ENCODE assay signal across 11 mouse cellular contexts in the genomic region with DNA sequence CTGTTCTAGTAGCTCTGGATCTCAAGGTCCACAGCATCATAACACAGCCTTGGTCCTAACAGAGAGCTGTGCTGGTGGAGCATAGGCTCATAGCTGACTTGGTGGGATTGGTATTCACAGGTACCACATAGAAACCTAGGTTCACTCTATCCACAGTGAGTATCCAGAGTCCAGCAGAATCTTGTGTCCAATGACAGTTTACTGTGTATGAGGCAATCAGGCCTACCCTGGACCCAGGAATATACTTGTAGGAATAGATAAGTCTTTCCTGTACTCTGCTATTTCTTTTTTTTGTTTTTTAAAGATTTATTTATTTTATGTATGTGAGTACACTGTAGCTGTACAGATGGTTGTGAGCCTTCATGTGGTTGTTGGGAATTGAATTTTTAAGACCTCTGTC. TPM values are rescaled to one million over a fixed set of nuclear protein-coding genes. Genes with fewer than 3 reads are reported as not detected.
DNase-seq lines count a peak whose midpoint lies in the region; ATAC-seq and TF ChIP-seq lines count a peak whose summit lies in the region.
"Had no signal": no experiment of that assay in that cellular context is flagged by ENCODE, and none has a peak within 500 bp of the region (broad histone marks: within the 10 kb centered on the region; RNA-seq: fewer than 3 reads in every experiment).

No protein-coding gene starts in this region.

- no peaks in the 10 kb centered on the region for H3K4me1 ChIP-seq in kidney, embryonic 16.5 days (ENCODE audit: insufficient read depth, low read length)
- H3K4me1 ChIP-seq in CH12.LX (ENCODE audit: control insufficient read depth in 1 of 2, insufficient read depth in 2 of 2), result peaks cover 5 to 18% of the 10 kb centered on the region in 2 experiments
- peaks cover 5% of the 10 kb centered on the region for H3K4me1 ChIP-seq in forebrain, embryonic 12.5 days
- H3K4me1 ChIP-seq in midbrain, embryonic 12.5 days, result peaks cover 5% of the 10 kb centered on the region; the same call in 1 of the 2 replicates

- no peak for TF ChIP-seq POLR2A in CH12.LX (IDR thresholded peaks at IDR 0.05; ENCODE audit: low read depth, low read length)

- H3K4me3 ChIP-seq in kidney, embryonic 16.5 days (ENCODE audit: low read length), result no peak overlapping the region
- no peak overlapping the region for H3K4me3 ChIP-seq in CH12.LX (replicated peaks in 1 of 3; ENCODE audit: low read depth in 2 of 3, low read length in 2 of 3, poor library complexity in 1 of 3)
- no peak overlapping the region for H3K4me3 ChIP-seq in forebrain, embryonic 12.5 days (replicated peaks)
- H3K4me3 ChIP-seq in midbrain, embryonic 12.5 days, result no peak overlapping the region
- H3K4me3 ChIP-seq: embryonic facial prominence, embryonic 13.5 days; liver, embryonic 13.5 days; myocyte had no signal

- TF ChIP-seq CTCF in CH12.LX (conservative IDR thresholded peaks at IDR 0.05 in 1 of 2, IDR thresholded peaks at IDR 0.05 in 1 of 2; ENCODE audit: low read depth in 2 of 2, low read length in 2 of 2), result no peak

- no peaks in the 10 kb centered on the region for H3K36me3 ChIP-seq in kidney, embryonic 16.5 days (ENCODE audit: insufficient read depth, low read length)
- H3K36me3 ChIP-seq in CH12.LX (replicated peaks in 1 of 2; ENCODE audit: control insufficient read depth in 1 of 2, insufficient read depth in 1 of 2, low read length in 1 of 2), result no peaks in the 10 kb centered on the region
- H3K36me3 ChIP-seq in forebrain, embryonic 12.5 days (replicated peaks), result no peaks in the 10 kb centered on the region
- no peaks in the 10 kb centered on the region for H3K36me3 ChIP-seq in midbrain, embryonic 12.5 days
- H3K36me3 ChIP-seq: embryonic facial prominence, embryonic 13.5 days; liver, embryonic 13.5 days had no signal

- no peaks in the 10 kb centered on the region for H3K9me3 ChIP-seq in kidney, embryonic 16.5 days (ENCODE audit: low read length)
- no peaks in the 10 kb centered on the region for H3K9me3 ChIP-seq in CH12.LX (replicated peaks; ENCODE audit: low read length)
- no peaks in the 10 kb centered on the region for H3K9me3 ChIP-seq in forebrain, embryonic 12.5 days
- no peaks in the 10 kb centered on the region for H3K9me3 ChIP-seq in midbrain, embryonic 12.5 days
- H3K9me3 ChIP-seq: embryonic facial prominence, embryonic 13.5 days; liver, embryonic 13.5 days had no signal

- TF ChIP-seq RAD21 in CH12.LX (IDR thresholded peaks at IDR 0.05; ENCODE audit: low read depth, low read length), result no peak

- ATAC-seq in kidney, embryonic 16.5 days (ENCODE audit: low FRiP score, low TSS enrichment), result peak; percentile 64
- ATAC-seq in forebrain, embryonic 12.5 days (ENCODE audit: low FRiP score), result 0 out of 2 replicates have a peak, but pooled peaks have one; percentile 7
- peak; percentile 49; the same call in 1 of the 2 replicates for ATAC-seq in midbrain, embryonic 12.5 days (ENCODE audit: low FRiP score, low read depth)
- ATAC-seq in frontal cortex, adult (ENCODE audit: low TSS enrichment), result no peak
- ATAC-seq in erythroid progenitor cell, adult 5-6 weeks (replicated peaks; ENCODE audit: low FRiP score, poor library complexity, severe bottlenecking), result no peak

- no peak overlapping the region for H3K9ac ChIP-seq in kidney, embryonic 16.5 days (replicated peaks; ENCODE audit: low read length)
- H3K9ac ChIP-seq in CH12.LX (ENCODE audit: insufficient read depth, low read depth), result no peak overlapping the region
- no peak overlapping the region for H3K9ac ChIP-seq in forebrain, embryonic 12.5 days
- H3K9ac ChIP-seq in midbrain, embryonic 12.5 days (replicated peaks), result no peak overlapping the region
- H3K9ac ChIP-seq: embryonic facial prominence, embryonic 13.5 days; liver, embryonic 13.5 days had no signal

- in situ Hi-C loops in CH12.LX (cut with MboI; ENCODE audit: low pct_ligation_motif_present, low pct_unique_long_range_greater_than_20kb, low sequenced_read_pairs), result loop anchor here (10.0 kb wide), 2 partner anchors 182 to 352 kb away; no protein-coding TSS in a partner anchor

- H3K27ac ChIP-seq in kidney, embryonic 16.5 days (ENCODE audit: low read length), result no peak overlapping the region
- no peak overlapping the region for H3K27ac ChIP-seq in CH12.LX (ENCODE audit: insufficient read depth, low read depth)
- no peak overlapping the region for H3K27ac ChIP-seq in forebrain, embryonic 12.5 days
- H3K27ac ChIP-seq in midbrain, embryonic 12.5 days (replicated peaks), result no peak overlapping the region
- H3K27ac ChIP-seq: embryonic facial prominence, embryonic 13.5 days; liver, embryonic 13.5 days had no signal

- H3K27me3 ChIP-seq in kidney, embryonic 16.5 days (ENCODE audit: insufficient read depth, low read length), result no peaks in the 10 kb centered on the region
- no peaks in the 10 kb centered on the region for H3K27me3 ChIP-seq in CH12.LX (replicated peaks)
- H3K27me3 ChIP-seq in forebrain, embryonic 12.5 days, result no peaks in the 10 kb centered on the region
- H3K27me3 ChIP-seq in midbrain, embryonic 12.5 days, result no peaks in the 10 kb centered on the region
- H3K27me3 ChIP-seq: embryonic facial prominence, embryonic 13.5 days; liver, embryonic 13.5 days had no signal

- H3K4me2 ChIP-seq in kidney, embryonic 16.5 days (replicated peaks; ENCODE audit: low read depth, low read length), result no peak overlapping the region
- H3K4me2 ChIP-seq in CH12.LX (ENCODE audit: insufficient read depth, low read depth, poor library complexity, severe bottlenecking), result no peak overlapping the region
- no peak overlapping the region for H3K4me2 ChIP-seq in forebrain, embryonic 12.5 days
- H3K4me2 ChIP-seq in midbrain, embryonic 12.5 days (replicated peaks), result no peak overlapping the region
- H3K4me2 ChIP-seq: embryonic facial prominence, embryonic 13.5 days; liver, embryonic 13.5 days had no signal

- no peak for TF ChIP-seq EP300 in CH12.LX (IDR thresholded peaks at IDR 0.05; ENCODE audit: low read length)

- H3K79me2 ChIP-seq in CH12.LX (replicated peaks; ENCODE audit: control insufficient read depth, extremely low read depth, insufficient read depth, poor library complexity, severe bottlenecking), result no peaks in the 10 kb centered on the region

- dilution Hi-C loops in CH12.LX (cut with MboI; ENCODE audit: extremely low pct_ligation_motif_present, extremely low pct_unique_long_range_greater_than_20kb, low sequenced_read_pairs), result no loop called here

- no peak for DNase-seq in kidney, adult 18-20 months
- no peak for DNase-seq in CH12.LX (ENCODE audit: extremely low read depth)
- DNase-seq in spleen, postnatal 14 days (ENCODE audit: low spot score in 2 of 2), result no peak

TF ChIP-seq in CH12.LX, 34 proteins besides CTCF, POLR2A, EP300 and RAD21 (continues in another document):
- TF ChIP-seq E2F4 (IDR thresholded peaks at IDR 0.05; ENCODE audit: insufficient replicate concordance, low read depth, low read length) (0 out of 2 replicates have a peak, but pooled peaks have one; percentile 34), MAX (IDR thresholded peaks at IDR 0.05; ENCODE audit: low read length) (peak; percentile 43; the same call in 1 of the 2 replicates), ETS1 (conservative IDR thresholded peaks at IDR 0.05; ENCODE audit: low read depth, low read length) (no peak), CHD1 (IDR thresholded peaks at IDR 0.05; ENCODE audit: low read depth, low read length) (0 out of 2 replicates have a peak, but pooled peaks have one; percentile 26)

RNA-seq across cellular contexts. Expression of gene Iqcb1, which starts 11.3 kb away (rescaled TPM):
- polyA plus RNA-seq in kidney, embryonic 16.5 days (2015; fragmentation: Nextera tagmentation; extraction: Ambion mirVana), result 33.8 TPM in 2 replicates
- 32.1 and 41.0 TPM in 2 replicates for total RNA-seq in CH12.LX (2012; rRNA removed)
- 46.4 and 50.4 TPM in 2 replicates for total RNA-seq in CH12.LX (2014; rRNA removed)
- 47.7 and 49.9 TPM in 2 replicates for polyA plus RNA-seq in CH12.LX (2012; ENCODE audit: insufficient read length, low read depth)
- 66.3 TPM in 2 replicates for polyA plus RNA-seq in forebrain, embryonic 12.5 days (2016; fragmentation: Nextera tagmentation; extraction: Ambion mirVana)
- polyA plus RNA-seq in midbrain, embryonic 12.5 days (2016; fragmentation: Nextera tagmentation; extraction: Ambion mirVana), result 67.8 and 69.7 TPM in 2 replicates
- total RNA-seq in erythroid progenitor cell, adult 5-6 weeks (2015; ENCODE audit: low replicate concordance), result 17.3 TPM in 1 of 2 replicates, not detected in the other
- total RNA-seq in erythroid progenitor cell, adult 5-6 weeks (2017; ENCODE audit: low replicate concordance), result 4.5 and 34.8 TPM in 2 replicates

RNA-seq across cellular contexts. Expression of gene Slc15a2, which starts 32.2 kb away (rescaled TPM):
- polyA plus RNA-seq in kidney, embryonic 16.5 days (2015; fragmentation: Nextera tagmentation; extraction: Ambion mirVana), result 21.7 and 28.5 TPM in 2 replicates
- total RNA-seq in CH12.LX (2012; rRNA removed), result 10.0 and 11.7 TPM in 2 replicates
- total RNA-seq in CH12.LX (2014; rRNA removed), result 9.4 and 10.8 TPM in 2 replicates
- 9.3 and 11.4 TPM in 2 replicates for polyA plus RNA-seq in CH12.LX (2012; ENCODE audit: insufficient read length, low read depth)
- 4.1 and 4.9 TPM in 2 replicates for polyA plus RNA-seq in forebrain, embryonic 12.5 days (2016; fragmentation: Nextera tagmentation; extraction: Ambion mirVana)
- polyA plus RNA-seq in midbrain, embryonic 12.5 days (2016; fragmentation: Nextera tagmentation; extraction: Ambion mirVana), result 1.2 and 2.9 TPM in 2 replicates
- total RNA-seq in erythroid progenitor cell, adult 5-6 weeks (2015; ENCODE audit: low replicate concordance), result 19.3 and 21.6 TPM in 2 replicates
- total RNA-seq in erythroid progenitor cell, adult 5-6 weeks (2017; ENCODE audit: low replicate concordance), result 19.1 and 41.9 TPM in 2 replicates
- polyA plus RNA-seq: myocyte had no signal

RNA-seq across cellular contexts. Expression of gene Eaf2, which starts 57.9 kb away (rescaled TPM):
- polyA plus RNA-seq in kidney, embryonic 16.5 days (2015; fragmentation: Nextera tagmentation; extraction: Ambion mirVana), result 9.8 and 11.6 TPM in 2 replicates
- total RNA-seq in CH12.LX (2012; rRNA removed) (7.4 and 8.1 TPM in 2 replicates), CH12.LX (2014; rRNA removed) (5.0 and 7.1 TPM in 2 replicates)
- 3.5 and 5.5 TPM in 2 replicates for polyA plus RNA-seq in CH12.LX (2012; ENCODE audit: insufficient read length, low read depth)
- 0.59 and 0.98 TPM in 2 replicates for polyA plus RNA-seq in forebrain, embryonic 12.5 days (2016; fragmentation: Nextera tagmentation; extraction: Ambion mirVana)
- 0.70 and 0.76 TPM in 2 replicates for polyA plus RNA-seq in midbrain, embryonic 12.5 days (2016; fragmentation: Nextera tagmentation; extraction: Ambion mirVana)
- total RNA-seq in erythroid progenitor cell, adult 5-6 weeks (2015; ENCODE audit: low replicate concordance), result 11.9 TPM in 1 of 2 replicates, not detected in the other
- 0.77 TPM in 1 of 2 replicates, not detected in the other for total RNA-seq in erythroid progenitor cell, adult 5-6 weeks (2017; ENCODE audit: low replicate concordance)

RNA-seq across cellular contexts. Expression of gene Golgb1, which starts 58.0 kb away (rescaled TPM):
- 97.0 and 106 TPM in 2 replicates for polyA plus RNA-seq in kidney, embryonic 16.5 days (2015; fragmentation: Nextera tagmentation; extraction: Ambion mirVana)
- total RNA-seq in CH12.LX (2012; rRNA removed) (69.8 and 96.8 TPM in 2 replicates), CH12.LX (2014; rRNA removed) (65.6 and 66.7 TPM in 2 replicates)
- polyA plus RNA-seq in CH12.LX (2012; ENCODE audit: insufficient read length, low read depth), result 75.9 and 112 TPM in 2 replicates
- polyA plus RNA-seq in forebrain, embryonic 12.5 days (2016; fragmentation: Nextera tagmentation; extraction: Ambion mirVana), result 74.7 and 91.1 TPM in 2 replicates
- polyA plus RNA-seq in midbrain, embryonic 12.5 days (2016; fragmentation: Nextera tagmentation; extraction: Ambion mirVana), result 90.7 and 94.9 TPM in 2 replicates
- total RNA-seq in erythroid progenitor cell, adult 5-6 weeks (2015; ENCODE audit: low replicate concordance), result 17.6 and 22.3 TPM in 2 replicates
- 56.7 and 82.3 TPM in 2 replicates for total RNA-seq in erythroid progenitor cell, adult 5-6 weeks (2017; ENCODE audit: low replicate concordance)

Comparison
In these comparisons a context has a peak if more than half of its experiments do, and no peak if none do; other contexts are left out.
1. ATAC-seq: peak in kidney, embryonic 16.5 days (single experiment), forebrain, embryonic 12.5 days (single experiment) and midbrain, embryonic 12.5 days (single experiment); none in frontal cortex, adult (single experiment) and erythroid progenitor cell, adult 5-6 weeks (single experiment).